Mouse (Mus musculus) ES-Bruce4 (cell line): Measurements from ENCODE around the gene Lancl3.

ENCODE experiments used
- CTCF ChIP-seq: IDR thresholded peaks from one replicate; pipeline ENCODE4 v1.8.1; 2011; ENCODE audit warnings: low read depth, low read length
- EP300 ChIP-seq: IDR thresholded peaks from 2 replicates; pipeline ENCODE4 v1.6.1; 2011; ENCODE audit warnings: low read depth, low read length; ENCODE audit not compliant: insufficient read depth

GRCm38 (mm10) chrX:9219570-9219969 is 19.9 kb downstream of the Lancl3 start:
- TF ChIP-seq EP300: no peak
- TF ChIP-seq CTCF: no peak
